Mouse (Mus musculus) fibroblast of lung, adult 2 months (primary cell): ENCODE measurements at regions not wholly inside any gene's neighbourhood (a gene's known extent, or its start where the extent isn't known, plus 50 kb on each side); places are given as distances from the start of the nearest gene placed in this dataset.
A peak's percentile ranks its signal among the peaks of the same experiment; 100 is the strongest.

ENCODE experiments used
- DNase-seq: peaks from one replicate; pipeline ENCODE4 v3.0.0-alpha.2; 2011; ENCODE audit warnings: low read depth

GRCm38 (mm10) chr11:20462076-20462475, 81.0 kb upstream of the Sertad2 start:
- DNase-seq, result no peak

DNA sequence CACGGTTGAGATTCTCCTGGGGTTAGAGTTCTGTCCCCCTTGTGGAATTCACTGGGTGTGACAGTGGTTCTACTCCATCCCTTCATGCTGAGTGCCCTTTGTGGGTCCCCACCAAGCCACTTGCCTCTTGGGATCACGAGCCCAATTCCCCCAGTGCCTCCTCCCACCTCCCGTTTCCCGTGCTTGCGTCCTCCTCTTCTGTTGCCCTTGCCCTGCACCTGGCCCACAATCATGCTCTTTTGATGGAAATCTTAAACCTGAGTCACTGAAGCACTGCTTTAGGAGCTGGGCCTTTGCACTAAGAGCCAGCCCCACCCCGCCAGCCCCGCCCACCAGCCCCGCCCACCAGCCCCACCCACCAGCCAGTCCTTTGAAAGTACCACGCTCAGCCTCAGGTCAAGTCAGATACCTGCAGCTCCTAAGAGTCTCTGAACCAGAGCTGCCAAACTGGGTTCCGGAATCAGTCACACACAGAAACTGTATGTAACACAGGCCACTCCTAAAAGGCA, 79.8 kb upstream of the Sertad2 start:
- no peak for DNase-seq

GRCm38 (mm10) chr11:20464564-20464963, 78.5 kb upstream of the Sertad2 start:
- no peak for DNase-seq

DNA sequence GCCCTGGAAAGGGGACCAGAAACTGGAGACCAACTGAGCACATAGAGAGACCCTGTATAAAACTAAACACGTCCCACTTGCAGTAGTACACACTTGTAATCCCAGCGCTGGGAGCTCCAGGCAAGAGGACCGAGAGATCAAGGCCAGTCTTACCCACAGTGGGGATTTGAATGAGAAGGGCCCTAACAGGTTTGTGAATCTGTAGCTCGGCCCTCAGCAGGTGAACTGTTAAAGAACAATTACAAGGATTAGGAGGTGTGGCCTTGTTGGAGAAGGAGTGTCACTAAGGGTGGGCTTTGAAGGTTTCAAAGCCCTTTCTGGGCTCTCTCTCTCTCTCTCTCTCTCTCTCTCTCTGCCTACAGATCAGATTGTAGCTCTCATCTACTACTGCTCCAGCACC, 76.5 kb upstream of the Sertad2 start:
- no peak for DNase-seq

DNA sequence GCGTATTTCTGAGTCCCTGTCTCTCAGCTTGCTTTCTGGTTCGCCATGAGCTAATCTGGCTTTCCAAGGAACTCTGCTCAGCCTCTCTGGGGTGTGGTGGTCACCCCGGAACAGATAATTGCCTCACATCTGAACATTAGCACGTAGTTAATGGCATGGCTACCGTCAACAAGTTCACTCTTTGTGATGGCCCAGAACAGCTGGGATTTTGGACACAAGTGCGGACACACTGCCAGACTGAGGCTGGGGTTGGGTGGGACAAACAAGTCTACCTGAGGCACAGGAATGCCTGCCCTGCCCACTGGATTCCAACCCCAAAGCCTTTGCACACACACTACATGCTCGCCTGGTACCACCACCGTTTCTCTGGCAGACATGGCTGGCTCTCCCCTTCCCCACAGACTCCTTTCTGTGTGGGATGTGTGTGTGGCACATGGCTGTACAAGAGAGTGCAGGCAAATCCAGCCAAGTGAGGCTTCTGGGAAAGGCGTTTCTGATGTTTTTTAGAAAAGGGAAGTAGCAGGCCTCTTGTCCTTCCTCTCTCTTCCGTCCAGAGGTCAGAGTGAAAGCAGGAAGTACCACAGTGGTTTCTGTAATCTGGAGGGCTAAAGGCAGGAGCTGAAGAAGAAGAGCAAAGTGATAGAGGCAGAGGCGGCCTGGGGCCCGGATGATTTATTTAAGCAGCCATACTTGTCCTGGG, 74.6 kb upstream of the Sertad2 start:
- no peak for DNase-seq

DNA sequence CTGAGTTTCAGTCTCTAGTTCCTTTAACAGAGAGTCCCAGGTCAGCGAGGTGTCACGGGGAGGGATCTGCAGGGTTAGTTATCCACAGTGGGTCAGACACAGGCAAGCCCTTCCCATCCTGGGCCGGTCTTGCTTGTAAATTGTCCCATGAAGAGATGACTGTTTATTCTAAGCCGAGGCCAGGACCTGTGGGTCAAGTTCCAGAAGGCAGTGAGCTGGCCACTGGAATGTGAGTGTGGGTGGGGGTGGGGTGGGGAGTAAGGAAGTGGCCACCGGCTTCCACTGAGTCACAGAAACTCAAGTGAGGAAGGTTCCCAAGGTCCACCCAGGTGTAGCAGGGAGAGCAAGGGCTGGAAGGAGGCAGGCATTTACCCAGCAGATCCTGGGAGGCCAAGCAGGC, 73.7 kb upstream of the Sertad2 start:
- DNase-seq, result peak; percentile 67

GRCm38 (mm10) chr11:20470396-20470795, 72.7 kb upstream of the Sertad2 start:
- DNase-seq, result no peak

- DNase-seq, result no peak
Measured at GRCm38 (mm10) chr11:20472336-20472735, 70.7 kb upstream of the Sertad2 start.

DNA sequence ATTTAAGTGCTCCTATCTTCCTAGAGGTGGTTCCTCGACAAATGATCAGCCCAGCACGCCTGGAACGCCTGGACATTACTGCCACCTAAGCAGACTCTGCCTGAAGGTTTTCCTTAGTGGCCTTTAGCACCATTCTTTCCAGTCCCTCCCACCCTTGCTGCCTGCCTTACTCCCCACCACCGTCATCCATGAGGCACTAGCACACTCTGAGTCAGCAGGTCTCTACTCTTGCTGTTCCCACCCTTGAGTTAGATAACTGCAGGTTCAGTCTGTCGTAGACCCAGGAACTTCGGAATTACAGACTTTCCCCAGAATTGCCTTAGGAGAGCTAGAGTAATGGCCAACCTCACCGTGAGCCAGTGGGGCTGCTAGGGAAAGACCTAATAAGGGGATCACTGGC, 67.4 kb upstream of the Sertad2 start:
- DNase-seq, result no peak

GRCm38 (mm10) chr11:20476494-20476893, 66.6 kb upstream of the Sertad2 start:
- no peak for DNase-seq

DNA sequence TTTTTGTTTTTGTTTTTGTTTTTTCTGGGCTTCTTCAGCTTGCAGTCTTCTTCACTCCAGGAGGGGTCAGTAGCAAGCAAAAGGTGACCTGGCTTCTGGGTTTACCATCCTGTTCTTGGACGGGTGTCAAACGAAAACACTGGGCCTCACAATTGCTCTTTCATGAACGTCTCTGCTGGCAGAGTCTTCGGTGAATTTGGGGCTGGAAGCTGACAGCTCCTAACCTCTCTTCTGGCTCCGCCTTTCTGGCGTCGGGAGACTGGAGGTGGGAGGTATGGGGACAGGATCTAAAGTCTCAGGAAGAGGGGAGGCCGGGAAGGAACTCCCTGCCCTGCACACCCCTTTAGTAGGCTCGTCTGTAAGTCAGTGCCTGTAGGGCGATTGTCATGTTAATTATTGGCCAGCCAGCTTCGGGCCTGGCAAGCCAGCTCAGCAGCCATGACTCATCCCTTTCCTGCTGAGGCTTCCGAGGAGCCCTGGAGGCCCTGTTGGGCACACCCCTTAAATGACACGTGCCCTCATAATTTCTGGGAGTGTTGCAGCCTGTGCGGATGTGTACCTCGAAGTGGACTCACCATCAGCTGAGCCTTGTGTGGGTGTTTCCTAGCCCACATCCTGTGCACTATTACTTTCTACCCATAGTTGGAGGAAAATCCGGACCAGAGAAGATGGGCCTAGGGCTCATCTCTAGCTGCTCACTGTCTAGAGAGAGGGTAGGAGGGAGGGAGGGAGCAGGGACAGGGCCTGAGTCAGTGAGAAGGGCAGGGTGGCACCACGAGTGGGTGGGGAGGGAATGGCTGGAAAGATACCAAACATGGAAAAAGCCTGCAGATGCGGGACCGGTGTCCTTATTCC, 65.6 kb upstream of the Sertad2 start:
- peak; percentile 93 for DNase-seq

- DNase-seq, result no peak
Measured at GRCm38 (mm10) chr11:20480632-20481031, 62.4 kb upstream of the Sertad2 start.

GRCm38 (mm10) chr11:20485371-20485770, 57.7 kb upstream of the Sertad2 start:
- no peak for DNase-seq
